Mouse (Mus musculus): ENCODE measurements around the gene Milr1. TPM values are rescaled to one million over a fixed set of nuclear protein-coding genes. Genes with fewer than 3 reads are reported as not detected.
A peak's percentile ranks its signal among the peaks of the same experiment; 100 is the strongest.

Milr1 gene
- 1.6 and 1.7 TPM in 2 replicates for polyA plus RNA-seq (2014; fragmentation: Nextera tagmentation; extraction: Ambion mirVana)

GRCm38 (mm10) chr11:106751039-106752018 is at the start of gene Milr1:
Milr1 (plus strand) TSS chr11:106751226.
- H3K9me3 ChIP-seq (ENCODE audit: low read depth, low read length): no peaks in the 10 kb centered on the region; the same call in 1 of the 2 replicates
- H3K27me3 ChIP-seq (ENCODE audit: insufficient read depth, low read length): no peaks in the 10 kb centered on the region
- TF ChIP-seq CTCF (IDR thresholded peaks at IDR 0.05; ENCODE audit: low read depth): no peak
- H3K4me1 ChIP-seq (ENCODE audit: insufficient read depth): no peaks in the 10 kb centered on the region
- no peak for ATAC-seq (ENCODE audit: insufficient read depth)
- no peaks in the 10 kb centered on the region for H3K36me3 ChIP-seq (ENCODE audit: insufficient read depth)
- H3K4me2 ChIP-seq: no peak within 1 kb of the TSS
- DNase-seq: no peak
- no peak within 1 kb of the TSS for H3K9ac ChIP-seq
- no peak within 1 kb of the TSS for H3K27ac ChIP-seq (ENCODE audit: low read depth)
- H3K4me3 ChIP-seq (ENCODE audit: low read depth, low read length): no peak within 1 kb of the TSS
- WGBS: 73% methylated on average over 17 of the region's 17 CpGs

GRCm38 (mm10) chr11:106701589-106701988 is 49.4 kb upstream of the Milr1 start:
- WGBS: 72% methylated on average over 9 of the region's 9 CpGs
- DNase-seq (no peak), ATAC-seq (ENCODE audit: insufficient read depth) (no peak)
- H3K27me3 ChIP-seq (ENCODE audit: insufficient read depth, low read length): no peaks in the 10 kb centered on the region
- H3K4me3 ChIP-seq (ENCODE audit: low read depth, low read length): no peak overlapping the region
- 0 out of 2 replicates have a peak, but pooled peaks cover 3% of the 10 kb centered on the region for H3K36me3 ChIP-seq (ENCODE audit: insufficient read depth)
- H3K4me1 ChIP-seq (ENCODE audit: insufficient read depth): no peaks in the 10 kb centered on the region
- no peak overlapping the region for H3K4me2 ChIP-seq
- no peak overlapping the region for H3K9ac ChIP-seq
- no peaks in the 10 kb centered on the region for H3K9me3 ChIP-seq (ENCODE audit: low read depth, low read length)
- no peak for TF ChIP-seq CTCF (IDR thresholded peaks at IDR 0.05; ENCODE audit: low read depth)
- H3K27ac ChIP-seq (ENCODE audit: low read depth): no peak overlapping the region

- Histone ChIP-seq H3K4me1 (ENCODE audit: insufficient read depth) (no peaks in the 10 kb centered on the region), H3K9ac (no peak overlapping the region), H3K36me3 (ENCODE audit: insufficient read depth) (0 out of 2 replicates have a peak, but pooled peaks cover 3% of the 10 kb centered on the region), H3K27ac (ENCODE audit: low read depth) (no peak overlapping the region), H3K9me3 (ENCODE audit: low read depth, low read length) (no peaks in the 10 kb centered on the region), H3K4me3 (ENCODE audit: low read depth, low read length) (no peak overlapping the region), H3K4me2 (no peak overlapping the region), H3K27me3 (ENCODE audit: insufficient read depth, low read length) (no peaks in the 10 kb centered on the region)
- ATAC-seq (ENCODE audit: insufficient read depth) (no peak), DNase-seq (no peak)
- TF ChIP-seq CTCF (IDR thresholded peaks at IDR 0.05; ENCODE audit: low read depth): no peak
- WGBS: 82% methylated on average over 3 of the region's 3 CpGs
These were observed 48.4 kb upstream of the Milr1 start for GRCm38 (mm10) chr11:106702584-106702983.

GRCm38 (mm10) chr11:106703931-106704330 is 47.1 kb upstream of the Milr1 start:
- Histone ChIP-seq H3K27me3 (ENCODE audit: insufficient read depth, low read length) (no peaks in the 10 kb centered on the region), H3K4me1 (ENCODE audit: insufficient read depth) (no peaks in the 10 kb centered on the region), H3K4me3 (ENCODE audit: low read depth, low read length) (no peak overlapping the region), H3K36me3 (ENCODE audit: insufficient read depth) (no peaks in the 10 kb centered on the region), H3K9me3 (ENCODE audit: low read depth, low read length) (no peaks in the 10 kb centered on the region), H3K9ac (no peak overlapping the region), H3K27ac (ENCODE audit: low read depth) (no peak overlapping the region), H3K4me2 (no peak overlapping the region)
- 84% methylated on average over 7 of the region's 7 CpGs for WGBS
- no peak for ATAC-seq (ENCODE audit: insufficient read depth)
- no peak for TF ChIP-seq CTCF (IDR thresholded peaks at IDR 0.05; ENCODE audit: low read depth)
- no peak for DNase-seq

- Histone ChIP-seq H3K4me3 (ENCODE audit: low read depth, low read length) (no peak overlapping the region), H3K27me3 (ENCODE audit: insufficient read depth, low read length) (no peaks in the 10 kb centered on the region), H3K4me2 (no peak overlapping the region), H3K36me3 (ENCODE audit: insufficient read depth) (no peaks in the 10 kb centered on the region), H3K27ac (ENCODE audit: low read depth) (no peak overlapping the region), H3K9me3 (ENCODE audit: low read depth, low read length) (no peaks in the 10 kb centered on the region), H3K9ac (no peak overlapping the region), H3K4me1 (ENCODE audit: insufficient read depth) (no peaks in the 10 kb centered on the region)
- ATAC-seq (ENCODE audit: insufficient read depth) (no peak), DNase-seq (no peak)
- TF ChIP-seq CTCF (IDR thresholded peaks at IDR 0.05; ENCODE audit: low read depth): no peak
- 60% methylated on average over 9 of the region's 9 CpGs for WGBS
These were observed 46.5 kb upstream of the Milr1 start for GRCm38 (mm10) chr11:106704399-106705111.

- H3K27ac ChIP-seq (ENCODE audit: low read depth): no peak overlapping the region
- H3K9ac ChIP-seq: no peak overlapping the region
- no peaks in the 10 kb centered on the region for H3K36me3 ChIP-seq (ENCODE audit: insufficient read depth)
- H3K9me3 ChIP-seq (ENCODE audit: low read depth, low read length): no peaks in the 10 kb centered on the region
- WGBS: 26% methylated on average over 4 of the region's 4 CpGs
- no peak overlapping the region for H3K4me3 ChIP-seq (ENCODE audit: low read depth, low read length)
- H3K4me1 ChIP-seq (ENCODE audit: insufficient read depth): no peaks in the 10 kb centered on the region
- no peaks in the 10 kb centered on the region for H3K27me3 ChIP-seq (ENCODE audit: insufficient read depth, low read length)
- no peak for DNase-seq
- ATAC-seq (ENCODE audit: insufficient read depth): no peak
- no peak for TF ChIP-seq CTCF (IDR thresholded peaks at IDR 0.05; ENCODE audit: low read depth)
- H3K4me2 ChIP-seq: no peak overlapping the region
These were observed 44.8 kb upstream of the Milr1 start for GRCm38 (mm10) chr11:106706212-106706611.

- Histone ChIP-seq H3K4me2 (no peak overlapping the region), H3K9me3 (ENCODE audit: low read depth, low read length) (no peaks in the 10 kb centered on the region), H3K4me1 (ENCODE audit: insufficient read depth) (no peaks in the 10 kb centered on the region), H3K9ac (no peak overlapping the region), H3K27ac (ENCODE audit: low read depth) (no peak overlapping the region), H3K36me3 (ENCODE audit: insufficient read depth) (no peaks in the 10 kb centered on the region), H3K27me3 (ENCODE audit: insufficient read depth, low read length) (no peaks in the 10 kb centered on the region), H3K4me3 (ENCODE audit: low read depth, low read length) (no peak overlapping the region)
- no peak for TF ChIP-seq CTCF (IDR thresholded peaks at IDR 0.05; ENCODE audit: low read depth)
- ATAC-seq (ENCODE audit: insufficient read depth) (0 out of 2 replicates have a peak, but pooled peaks have one; percentile 24), DNase-seq (peak; percentile 45)
- WGBS: 67% methylated on average over 8 of the region's 8 CpGs
These were observed 43.9 kb upstream of the Milr1 start for GRCm38 (mm10) chr11:106707085-106707484.
